Mouse (Mus musculus) CD4-positive, CD25-positive, alpha-beta regulatory T cell, adult 9 weeks (primary cell): Measurements from ENCODE around the gene Zfp326. TPM values are rescaled to one million over a fixed set of nuclear protein-coding genes. Genes with fewer than 3 reads are reported as not detected.

ENCODE experiments used
- polyA plus RNA-seq: library from polyadenylated mRNA; unstranded; fragments of 100-300 nt; shearing (Covaris generic); gene quantifications from one replicate; pipeline ENCODE4 v1.2.1, GENCODE M21; 2017

Zfp326 gene
- polyA plus RNA-seq = 19.8 TPM

DNA sequence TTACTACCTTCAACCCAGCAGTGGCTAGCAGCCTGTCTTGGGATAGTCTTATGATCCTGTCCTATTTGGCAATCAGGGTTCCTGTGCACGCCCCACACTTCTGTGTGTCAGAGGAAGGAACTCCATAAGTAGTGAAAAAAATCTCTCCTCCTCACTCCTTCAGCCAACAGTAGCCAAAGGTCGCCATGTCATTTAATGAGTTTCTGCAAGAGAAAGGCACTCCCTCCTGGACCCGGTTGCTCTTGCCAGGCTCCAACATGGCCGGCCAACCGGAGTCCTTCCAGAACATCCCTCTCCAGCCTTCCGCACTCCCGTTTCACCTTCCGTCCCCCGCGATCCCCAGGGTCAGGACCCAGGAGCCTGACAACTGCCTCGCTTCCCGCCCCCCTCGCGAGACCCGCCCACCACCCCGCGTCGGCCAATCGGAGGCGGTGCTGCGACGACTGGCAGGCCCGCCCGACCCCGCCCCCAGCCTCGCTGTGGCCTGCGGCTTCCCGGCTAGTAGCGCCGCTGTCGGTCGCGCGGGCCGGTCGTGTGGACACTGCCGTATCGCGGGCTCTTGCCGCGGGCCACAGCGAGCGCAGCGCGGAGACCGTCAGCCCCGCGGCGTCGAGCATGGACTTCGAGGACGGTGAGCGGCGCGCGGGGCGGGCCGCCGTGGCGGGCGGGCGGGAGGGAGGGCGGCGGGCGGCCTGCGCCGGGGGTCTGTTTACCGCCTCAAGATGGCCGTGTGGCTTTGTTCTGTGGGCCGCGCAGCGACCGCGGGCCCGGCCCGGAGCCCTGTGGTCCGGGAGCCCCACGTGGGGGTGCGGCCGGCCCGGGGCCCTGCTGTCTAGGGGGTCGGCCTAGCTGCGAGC, at the start of gene Zfp326:
Gene Zfp326, plus strand, starts transcription at position 498 of the 857 bp plus-strand sequence.

Other genes starting within 250 kb of the Zfp326 start
- gene Lrrc8d, start 176.6 kb upstream of the Zfp326 start, polyA plus RNA-seq = 16.7 TPM